Mouse (Mus musculus): ENCODE measurements around the gene Hs3st6. TPM values are rescaled to one million over a fixed set of nuclear protein-coding genes. Genes with fewer than 3 reads are reported as not detected.

Hs3st6 gene
- polyA plus RNA-seq, 1 experiment from 2014 or later = 0.24 TPM

DNA sequence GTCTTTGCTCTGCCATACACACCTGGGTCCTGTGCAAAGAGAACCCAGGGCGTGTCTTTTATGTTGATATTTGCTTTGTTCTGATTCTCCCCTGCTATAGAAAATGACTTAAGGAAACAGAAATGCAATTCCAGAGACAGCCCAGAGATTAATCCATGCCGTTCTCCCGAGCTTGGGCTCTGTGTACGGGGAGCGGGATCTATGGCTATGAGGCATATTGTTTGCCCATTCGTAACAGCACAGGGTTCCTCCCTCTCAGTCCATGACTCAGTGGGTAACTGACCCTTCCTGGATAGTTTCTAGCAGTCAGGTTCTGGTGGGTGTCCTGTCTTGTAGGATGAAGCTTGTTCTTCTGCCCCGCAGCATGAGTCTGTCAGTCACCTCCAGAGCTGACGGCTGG, 22.4 kb downstream of the Hs3st6 start:
- Histone ChIP-seq H3K4me1 (0 out of 2 replicates have a peak, but pooled peaks cover 8% of the 10 kb centered on the region), H3K4me2 (no peak overlapping the region), H3K9ac (no peak overlapping the region), H3K27ac (replicated peaks) (no peak overlapping the region), H3K9me3 (0 out of 2 replicates have a peak, but pooled peaks cover 5% of the 10 kb centered on the region), H3K4me3 (no peak overlapping the region), H3K36me3 (no peaks in the 10 kb centered on the region), H3K27me3 (replicated peaks) (no peaks in the 10 kb centered on the region; the same call in 1 of the 2 replicates)
- no peak for ATAC-seq (ENCODE audit: extremely low read depth, insufficient number of reproducible peaks, low FRiP score, low TSS enrichment)
- 75% methylated on average over 8 of the region's 8 CpGs for WGBS

DNA sequence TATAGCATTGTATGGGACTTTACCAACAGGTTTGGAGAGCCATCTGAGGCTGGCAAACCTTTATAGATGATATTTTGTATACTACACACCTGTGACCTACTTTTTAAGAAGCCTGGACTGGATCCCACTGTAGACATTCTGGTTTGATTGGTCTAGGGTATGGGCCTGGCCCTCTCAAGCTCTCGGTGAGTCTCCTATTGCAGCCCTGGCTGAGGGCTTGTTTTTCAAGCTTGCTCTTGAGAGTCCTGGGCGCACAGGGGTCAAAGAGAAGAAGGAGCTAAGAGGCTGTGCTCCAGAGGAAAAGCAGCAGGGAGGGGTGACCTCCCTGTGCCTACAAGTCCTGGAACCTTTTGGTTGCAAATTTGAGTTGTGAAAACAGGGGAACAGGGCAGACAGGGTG, 24.3 kb downstream of the Hs3st6 start:
- ATAC-seq (ENCODE audit: extremely low read depth, insufficient number of reproducible peaks, low FRiP score, low TSS enrichment) = no peak
- H3K36me3 ChIP-seq = no peaks in the 10 kb centered on the region
- no peak overlapping the region for H3K4me2 ChIP-seq
- H3K4me1 ChIP-seq = 0 out of 2 replicates have a peak, but pooled peaks cover 8% of the 10 kb centered on the region
- no peak overlapping the region for H3K27ac ChIP-seq (replicated peaks)
- 0 out of 2 replicates have a peak, but pooled peaks cover 5% of the 10 kb centered on the region for H3K9me3 ChIP-seq
- 66% methylated on average over 2 of the region's 2 CpGs for WGBS
- H3K27me3 ChIP-seq (replicated peaks) = no peaks in the 10 kb centered on the region; the same call in 1 of the 2 replicates
- no peak overlapping the region for H3K4me3 ChIP-seq
- no peak overlapping the region for H3K9ac ChIP-seq

DNA sequence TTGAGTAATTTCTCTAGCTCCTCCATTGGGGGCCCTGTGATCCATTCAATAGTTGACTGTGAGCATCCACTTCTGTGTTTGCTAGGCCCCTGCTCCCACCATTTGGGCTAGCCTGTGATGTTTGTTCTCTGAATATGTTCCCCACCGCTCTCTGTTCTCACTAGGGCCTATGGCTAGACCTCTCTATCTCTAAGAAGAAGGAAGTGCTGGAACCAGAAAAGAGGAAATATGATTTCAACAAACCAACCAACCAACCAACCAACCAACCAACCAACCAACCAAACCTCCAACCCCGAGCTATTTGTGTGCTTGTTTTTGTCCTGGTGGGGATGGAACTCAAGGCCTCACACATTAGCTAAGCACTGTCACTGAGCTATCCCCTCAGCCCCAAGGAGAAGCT, 28.0 kb downstream of the Hs3st6 start:
- H3K9me3 ChIP-seq = no peaks in the 10 kb centered on the region
- peaks cover 6% of the 10 kb centered on the region; the same call in 1 of the 2 replicates for H3K27me3 ChIP-seq (replicated peaks)
- H3K27ac ChIP-seq (replicated peaks) = no peak overlapping the region
- no peaks in the 10 kb centered on the region for H3K36me3 ChIP-seq
- 66% methylated on average over 2 of the region's 2 CpGs for WGBS
- no peaks in the 10 kb centered on the region for H3K4me1 ChIP-seq
- no peak for ATAC-seq (ENCODE audit: extremely low read depth, insufficient number of reproducible peaks, low FRiP score, low TSS enrichment)
- H3K4me3 ChIP-seq = no peak overlapping the region
- H3K9ac ChIP-seq = no peak overlapping the region
- H3K4me2 ChIP-seq = no peak overlapping the region

GRCm38 (mm10) chr17:24792190-24792589, 39.4 kb downstream of the Hs3st6 start:
- Histone ChIP-seq H3K4me3 (no peak overlapping the region), H3K4me2 (no peak overlapping the region), H3K36me3 (no peaks in the 10 kb centered on the region), H3K9me3 (no peaks in the 10 kb centered on the region), H3K27me3 (replicated peaks) (peaks cover 3% of the 10 kb centered on the region), H3K27ac (replicated peaks) (no peak overlapping the region), H3K4me1 (no peaks in the 10 kb centered on the region), H3K9ac (no peak overlapping the region)
- 56% methylated on average over 8 of the region's 8 CpGs for WGBS
- ATAC-seq (ENCODE audit: extremely low read depth, insufficient number of reproducible peaks, low FRiP score, low TSS enrichment) = no peak

DNA sequence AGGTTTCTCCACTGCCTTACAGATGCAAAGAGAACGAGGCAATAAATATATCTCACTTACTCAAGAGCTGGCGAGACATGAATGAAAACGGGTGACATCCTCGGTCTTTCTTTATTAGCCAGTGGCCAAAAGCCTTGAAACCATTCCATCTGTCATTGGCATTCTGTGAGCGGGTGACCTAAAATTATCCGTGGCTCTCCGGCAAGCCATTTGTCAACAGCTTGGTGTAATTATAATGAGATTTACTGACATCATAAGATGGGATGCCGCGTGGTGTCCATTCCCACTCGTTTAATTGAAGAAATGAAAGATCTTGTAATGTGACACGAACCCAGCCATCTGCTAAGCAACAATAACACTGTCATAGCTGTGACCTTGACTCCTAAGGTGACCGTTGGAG, 42.0 kb downstream of the Hs3st6 start:
- H3K9me3 ChIP-seq = no peaks in the 10 kb centered on the region
- no peaks in the 10 kb centered on the region for H3K36me3 ChIP-seq
- H3K4me2 ChIP-seq = no peak overlapping the region
- no peak for ATAC-seq (ENCODE audit: extremely low read depth, insufficient number of reproducible peaks, low FRiP score, low TSS enrichment)
- WGBS = 70% methylated on average over 12 of the region's 12 CpGs
- no peak overlapping the region for H3K4me3 ChIP-seq
- H3K9ac ChIP-seq = no peak overlapping the region
- H3K27ac ChIP-seq (replicated peaks) = no peak overlapping the region
- peaks cover 19% of the 10 kb centered on the region for H3K27me3 ChIP-seq (replicated peaks)
- no peaks in the 10 kb centered on the region for H3K4me1 ChIP-seq

- ATAC-seq (ENCODE audit: extremely low read depth, insufficient number of reproducible peaks, low FRiP score, low TSS enrichment) = no peak
- no peaks in the 10 kb centered on the region for H3K36me3 ChIP-seq
- H3K4me1 ChIP-seq = no peaks in the 10 kb centered on the region
- peaks cover 19% of the 10 kb centered on the region for H3K27me3 ChIP-seq (replicated peaks)
- no peak overlapping the region for H3K4me2 ChIP-seq
- H3K4me3 ChIP-seq = no peak overlapping the region
- no peaks in the 10 kb centered on the region for H3K9me3 ChIP-seq
- no peak overlapping the region for H3K9ac ChIP-seq
- 57% methylated on average over 3 of the region's 3 CpGs for WGBS
- no peak overlapping the region for H3K27ac ChIP-seq (replicated peaks)
Measured at GRCm38 (mm10) chr17:24796969-24797368, 44.2 kb downstream of the Hs3st6 start.

- no peak for ATAC-seq (ENCODE audit: extremely low read depth, insufficient number of reproducible peaks, low FRiP score, low TSS enrichment)
Measured at GRCm38 (mm10) chr17:24798229-24798628, 45.4 kb downstream of the Hs3st6 start.

GRCm38 (mm10) chr17:24799476-24799875, 46.7 kb downstream of the Hs3st6 start:
- no peak for ATAC-seq (ENCODE audit: extremely low read depth, insufficient number of reproducible peaks, low FRiP score, low TSS enrichment)
- Histone ChIP-seq H3K9me3 (no peaks in the 10 kb centered on the region), H3K27me3 (replicated peaks) (peaks cover 33% of the 10 kb centered on the region), H3K9ac (no peak overlapping the region), H3K36me3 (no peaks in the 10 kb centered on the region), H3K4me3 (no peak overlapping the region), H3K27ac (replicated peaks) (no peak overlapping the region), H3K4me1 (peaks cover 3% of the 10 kb centered on the region; the same call in 1 of the 2 replicates), H3K4me2 (no peak overlapping the region)
- 85% methylated on average over 4 of the region's 4 CpGs for WGBS

More at GRCm38 (mm10) chr17:24798229-24798628, 45.4 kb downstream of the Hs3st6 start:
- no peak overlapping the region for H3K4me3 ChIP-seq
- H3K27ac ChIP-seq (replicated peaks) = no peak overlapping the region
- H3K27me3 ChIP-seq (replicated peaks) = peaks cover 23% of the 10 kb centered on the region
- no peaks in the 10 kb centered on the region for H3K4me1 ChIP-seq
- no peaks in the 10 kb centered on the region for H3K36me3 ChIP-seq
- H3K9ac ChIP-seq = no peak overlapping the region
- H3K9me3 ChIP-seq = no peaks in the 10 kb centered on the region
- 49% methylated on average over 9 of the region's 9 CpGs for WGBS
- no peak overlapping the region for H3K4me2 ChIP-seq

DNA sequence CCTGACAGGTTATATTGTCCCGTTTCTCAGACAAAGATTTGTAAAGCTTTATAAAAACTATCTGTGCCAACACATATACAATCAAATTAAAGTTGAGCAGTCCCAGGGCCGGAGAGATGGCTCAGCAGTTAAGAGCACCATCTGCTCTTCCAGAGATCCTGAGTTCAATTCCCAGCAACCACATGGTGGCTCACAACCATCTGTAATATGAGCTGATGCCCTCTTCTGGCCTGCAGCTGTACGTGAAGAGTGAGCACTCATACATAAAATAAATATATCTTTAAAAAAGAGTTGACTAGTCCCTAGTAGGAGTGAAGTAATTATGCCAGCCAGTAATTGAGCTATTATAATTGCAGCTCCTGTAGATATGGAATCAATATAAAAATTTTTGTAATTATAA, 47.7 kb downstream of the Hs3st6 start:
- H3K36me3 ChIP-seq = no peaks in the 10 kb centered on the region
- no peak overlapping the region for H3K4me3 ChIP-seq
- no peak overlapping the region for H3K9ac ChIP-seq
- H3K4me1 ChIP-seq = peaks cover 8% of the 10 kb centered on the region; the same call in 1 of the 2 replicates
- no peak for ATAC-seq (ENCODE audit: extremely low read depth, insufficient number of reproducible peaks, low FRiP score, low TSS enrichment)
- WGBS = 64% methylated on average over 3 of the region's 3 CpGs
- H3K27me3 ChIP-seq (replicated peaks) = peaks cover 44% of the 10 kb centered on the region
- H3K4me2 ChIP-seq = no peak overlapping the region
- H3K9me3 ChIP-seq = no peaks in the 10 kb centered on the region
- H3K27ac ChIP-seq (replicated peaks) = no peak overlapping the region

DNA sequence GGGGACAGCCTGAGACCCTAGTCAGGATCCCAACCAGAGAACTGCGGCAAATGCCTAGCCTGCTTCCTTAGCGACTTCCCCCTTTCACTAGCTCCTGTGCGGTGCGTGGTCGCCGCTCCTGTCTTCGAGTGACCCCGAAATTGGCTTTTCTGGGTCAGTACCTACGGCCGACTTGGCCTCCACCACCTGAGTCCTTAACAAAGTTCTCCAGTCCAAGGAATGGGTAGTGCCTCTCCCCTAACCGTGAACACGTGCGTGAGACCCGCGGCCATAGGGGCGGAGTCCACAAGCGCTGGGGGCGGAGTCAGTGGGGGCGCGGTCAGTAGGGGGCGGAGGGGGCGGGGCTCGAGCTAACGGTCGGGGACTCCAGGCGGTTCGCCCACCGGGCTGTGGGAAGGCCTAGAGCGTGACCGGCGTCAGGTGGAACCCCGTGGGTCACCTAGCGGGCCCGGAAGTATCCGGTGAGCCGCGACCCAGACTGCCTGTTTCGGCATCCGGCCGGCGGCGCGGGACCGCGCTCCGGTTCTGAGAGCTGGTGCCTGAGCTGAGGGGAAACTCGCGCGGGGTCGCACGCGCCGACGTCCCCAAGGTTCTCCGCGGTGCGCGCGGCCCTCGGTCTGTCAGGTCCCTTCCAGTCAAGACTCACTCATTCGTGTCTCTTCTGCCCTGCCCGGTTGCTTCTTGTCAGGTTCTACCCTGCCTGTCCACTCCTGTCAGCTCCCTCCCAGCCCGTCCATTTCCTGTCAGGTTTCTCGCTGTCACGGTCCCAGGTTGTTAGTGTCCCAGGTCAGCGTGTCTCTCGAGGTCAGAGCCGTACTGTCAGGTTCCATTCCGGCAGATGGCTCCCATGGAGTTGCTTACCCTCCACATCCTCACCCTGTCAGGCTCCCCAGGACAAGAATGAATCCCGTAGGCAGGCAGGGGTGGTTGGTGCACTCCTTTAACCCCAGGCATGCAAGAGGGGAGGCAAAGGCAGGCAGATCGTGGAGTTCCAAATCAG, 51.5 kb downstream of the Hs3st6 start, which contains the start of gene Meiob:
TSS of gene Meiob (plus strand) at position 338 of the 1,000 bp plus-strand sequence.
- Histone ChIP-seq H3K9me3 (no peaks in the 10 kb centered on the region), H3K4me1 (peaks cover 8% of the 10 kb centered on the region; the same call in 1 of the 2 replicates), H3K4me2 (peak within 1 kb of the TSS; percentile 89), H3K9ac (peak within 1 kb of the TSS; percentile 80), H3K27me3 (replicated peaks) (peaks cover 55% of the 10 kb centered on the region), H3K4me3 (peak within 1 kb of the TSS; percentile 79), H3K36me3 (no peaks in the 10 kb centered on the region), H3K27ac (replicated peaks) (no peak within 1 kb of the TSS)
- peak; percentile 85 for ATAC-seq (ENCODE audit: extremely low read depth, insufficient number of reproducible peaks, low FRiP score, low TSS enrichment)
- WGBS = under 1% methylated on average over 71 of the region's 71 CpGs

All from heart, embryonic 13.5 days (tissue).